Mouse (Mus musculus): ENCODE measurements around the gene Gm826.

- TF ChIP-seq CTCF (IDR thresholded peaks at IDR 0.05; ENCODE audit: borderline replicate concordance, extremely low read depth, insufficient read depth, insufficient read length), result no peak
- no peak for TF ChIP-seq POLR2A (IDR thresholded peaks at IDR 0.05; ENCODE audit: borderline replicate concordance, extremely low read depth, insufficient read depth, insufficient read length, poor library complexity, severe bottlenecking)
Measured at GRCm38 (mm10) chr2:160321829-160322228, 12.1 kb downstream of the Gm826 start.
